Comparison of ENCODE assay signal across 8 mouse cellular contexts in genomic region chr11:121017703-121018102, GRCm38 (mm10). TPM values are rescaled to one million over a fixed set of nuclear protein-coding genes. Genes with fewer than 3 reads are reported as not detected.
DNase-seq lines count a peak whose midpoint lies in the region; ATAC-seq and TF ChIP-seq lines count a peak whose summit lies in the region.

No protein-coding gene starts in this region.

- no peaks in the 10 kb centered on the region for H3K9me3 ChIP-seq in embryonic facial prominence, embryonic 12.5 days
- H3K9me3 ChIP-seq in heart, embryonic 12.5 days (replicated peaks), result no peaks in the 10 kb centered on the region
- H3K9me3 ChIP-seq in kidney, embryonic 16.5 days (ENCODE audit: low read length), result no peaks in the 10 kb centered on the region
- no peaks in the 10 kb centered on the region for H3K9me3 ChIP-seq in liver, embryonic 13.5 days (replicated peaks)
- H3K9me3 ChIP-seq in neural tube, embryonic 11.5 days (ENCODE audit: control insufficient read depth, low read length), result no peaks in the 10 kb centered on the region
- no peaks in the 10 kb centered on the region for H3K9me3 ChIP-seq in stomach, embryonic 16.5 days (replicated peaks; ENCODE audit: control insufficient read depth, low read length)

- H3K79me3 ChIP-seq in C2C12 (ENCODE audit: low read depth), result no peaks in the 10 kb centered on the region

- ATAC-seq in embryonic facial prominence, embryonic 12.5 days (ENCODE audit: insufficient number of reproducible peaks, insufficient read depth, low FRiP score, low TSS enrichment), result 0 out of 2 replicates have a peak, but pooled peaks have one; percentile 60
- ATAC-seq in heart, embryonic 12.5 days (ENCODE audit: insufficient number of reproducible peaks, low FRiP score), result peak; percentile 56; the same call in 1 of the 2 replicates
- ATAC-seq in kidney, embryonic 16.5 days (ENCODE audit: low FRiP score, low TSS enrichment), result peak; percentile 82
- peak; percentile 53 for ATAC-seq in liver, embryonic 13.5 days (ENCODE audit: low read depth)
- no peak for ATAC-seq in neural tube, embryonic 11.5 days (ENCODE audit: insufficient read depth, low FRiP score, low TSS enrichment)
- ATAC-seq in stomach, embryonic 16.5 days (ENCODE audit: insufficient read depth, low FRiP score), result peak; percentile 76; the same call in 1 of the 2 replicates

- H3K9ac ChIP-seq in embryonic facial prominence, embryonic 12.5 days, result no peak overlapping the region
- H3K9ac ChIP-seq in heart, embryonic 12.5 days, result no peak overlapping the region
- no peak overlapping the region for H3K9ac ChIP-seq in kidney, embryonic 16.5 days (replicated peaks; ENCODE audit: low read length)
- no peak overlapping the region for H3K9ac ChIP-seq in liver, embryonic 13.5 days
- H3K9ac ChIP-seq in neural tube, embryonic 11.5 days (ENCODE audit: low read length), result no peak overlapping the region
- H3K9ac ChIP-seq in stomach, embryonic 16.5 days (ENCODE audit: low read length), result no peak overlapping the region

- H3K27me3 ChIP-seq in C2C12 (ENCODE audit: control insufficient read depth, insufficient read depth, insufficient read length), result peaks cover 6% of the 10 kb centered on the region
- H3K27me3 ChIP-seq in embryonic facial prominence, embryonic 12.5 days, result no peaks in the 10 kb centered on the region
- H3K27me3 ChIP-seq in heart, embryonic 12.5 days (replicated peaks), result peaks cover 10% of the 10 kb centered on the region; the same call in 1 of the 2 replicates
- H3K27me3 ChIP-seq in kidney, embryonic 16.5 days (ENCODE audit: insufficient read depth, low read length), result no peaks in the 10 kb centered on the region
- peaks cover 6% of the 10 kb centered on the region; the same call in 1 of the 2 replicates for H3K27me3 ChIP-seq in liver, embryonic 13.5 days
- H3K27me3 ChIP-seq in neural tube, embryonic 11.5 days (ENCODE audit: control insufficient read depth, insufficient read depth, low read length), result no peaks in the 10 kb centered on the region
- no peaks in the 10 kb centered on the region for H3K27me3 ChIP-seq in stomach, embryonic 16.5 days (ENCODE audit: control insufficient read depth, insufficient read depth, low read length)

- WGBS in embryonic facial prominence, embryonic 12.5 days, result 32% methylated on average over 3 of the region's 3 CpGs
- 26% methylated on average over 3 of the region's 3 CpGs for WGBS in heart, embryonic 12.5 days
- WGBS in kidney, embryonic 16.5 days, result 47% methylated on average over 3 of the region's 3 CpGs
- 19% methylated on average over 3 of the region's 3 CpGs for WGBS in liver, embryonic 13.5 days (ENCODE audit: insufficient replicate concordance)
- WGBS in neural tube, embryonic 11.5 days, result 42% methylated on average over 3 of the region's 3 CpGs
- WGBS in stomach, embryonic 16.5 days, result 46% methylated on average over 3 of the region's 3 CpGs

- DNase-seq in adrenal gland, adult 8-10 months, result peak; percentile 42
- peak; percentile 35 for DNase-seq in liver, embryonic 13.5 days
- peak; percentile 69 for DNase-seq in neural tube, embryonic 11.5 days (ENCODE audit: low spot score)

- no peak overlapping the region for H3ac ChIP-seq in C2C12 (ENCODE audit: control insufficient read depth, insufficient read length, low read depth)

- no peak overlapping the region for H3K4me2 ChIP-seq in embryonic facial prominence, embryonic 12.5 days (replicated peaks)
- H3K4me2 ChIP-seq in heart, embryonic 12.5 days, result no peak overlapping the region
- no peak overlapping the region for H3K4me2 ChIP-seq in kidney, embryonic 16.5 days (replicated peaks; ENCODE audit: low read depth, low read length)
- no peak overlapping the region for H3K4me2 ChIP-seq in liver, embryonic 13.5 days
- H3K4me2 ChIP-seq in neural tube, embryonic 11.5 days (ENCODE audit: low read depth), result no peak overlapping the region
- H3K4me2 ChIP-seq in stomach, embryonic 16.5 days (ENCODE audit: low read depth, low read length), result no peak overlapping the region

- H3K4me3 ChIP-seq in C2C12 (ENCODE audit: insufficient read depth, poor library complexity, severe bottlenecking), result no peak overlapping the region
- H3K4me3 ChIP-seq in embryonic facial prominence, embryonic 12.5 days, result no peak overlapping the region
- H3K4me3 ChIP-seq in heart, embryonic 12.5 days, result no peak overlapping the region
- no peak overlapping the region for H3K4me3 ChIP-seq in kidney, embryonic 16.5 days (ENCODE audit: low read length)
- no peak overlapping the region for H3K4me3 ChIP-seq in liver, embryonic 13.5 days (replicated peaks)
- H3K4me3 ChIP-seq in neural tube, embryonic 11.5 days (ENCODE audit: low read depth, low read length), result no peak overlapping the region
- no peak overlapping the region for H3K4me3 ChIP-seq in stomach, embryonic 16.5 days (replicated peaks; ENCODE audit: low read length)

- H3K36me3 ChIP-seq in C2C12 (ENCODE audit: control insufficient read depth, insufficient read depth), result no peaks in the 10 kb centered on the region
- H3K36me3 ChIP-seq in embryonic facial prominence, embryonic 12.5 days, result no peaks in the 10 kb centered on the region
- H3K36me3 ChIP-seq in heart, embryonic 12.5 days, result no peaks in the 10 kb centered on the region
- H3K36me3 ChIP-seq in kidney, embryonic 16.5 days (ENCODE audit: insufficient read depth, low read length), result no peaks in the 10 kb centered on the region
- no peaks in the 10 kb centered on the region for H3K36me3 ChIP-seq in liver, embryonic 13.5 days
- no peaks in the 10 kb centered on the region for H3K36me3 ChIP-seq in neural tube, embryonic 11.5 days (ENCODE audit: control insufficient read depth, insufficient read depth, low read length)
- H3K36me3 ChIP-seq in stomach, embryonic 16.5 days (ENCODE audit: control insufficient read depth, insufficient read depth, low read length), result no peaks in the 10 kb centered on the region

- H3K4me1 ChIP-seq in embryonic facial prominence, embryonic 12.5 days, result no peaks in the 10 kb centered on the region
- H3K4me1 ChIP-seq in heart, embryonic 12.5 days (replicated peaks), result peaks cover 14% of the 10 kb centered on the region; the same call in 1 of the 2 replicates
- H3K4me1 ChIP-seq in kidney, embryonic 16.5 days (ENCODE audit: insufficient read depth, low read length), result no peaks in the 10 kb centered on the region
- no peaks in the 10 kb centered on the region for H3K4me1 ChIP-seq in liver, embryonic 13.5 days (replicated peaks)
- no peaks in the 10 kb centered on the region for H3K4me1 ChIP-seq in neural tube, embryonic 11.5 days (ENCODE audit: control insufficient read depth, insufficient read depth, low read length)
- H3K4me1 ChIP-seq in stomach, embryonic 16.5 days (ENCODE audit: control insufficient read depth, insufficient read depth, low read length), result no peaks in the 10 kb centered on the region

- no peaks in the 10 kb centered on the region for H3K79me2 ChIP-seq in C2C12 (ENCODE audit: control insufficient read depth, insufficient read depth)

- no peak overlapping the region for H3K27ac ChIP-seq in embryonic facial prominence, embryonic 12.5 days
- no peak overlapping the region for H3K27ac ChIP-seq in heart, embryonic 12.5 days (ENCODE audit: poor library complexity, severe bottlenecking)
- H3K27ac ChIP-seq in kidney, embryonic 16.5 days (ENCODE audit: low read length), result no peak overlapping the region
- H3K27ac ChIP-seq in liver, embryonic 13.5 days, result no peak overlapping the region
- H3K27ac ChIP-seq in neural tube, embryonic 11.5 days (ENCODE audit: low read depth, low read length), result no peak overlapping the region
- no peak overlapping the region for H3K27ac ChIP-seq in stomach, embryonic 16.5 days (ENCODE audit: low read length)

- peak; percentile 86 for TF ChIP-seq CTCF in C2C12 (IDR thresholded peaks at IDR 0.05; ENCODE audit: control insufficient read depth, insufficient read depth, insufficient read length)

TF ChIP-seq in C2C12, 6 proteins besides CTCF, POLR2A, EP300 and RAD21 (continues in another document):
- TF ChIP-seq FOSL1 (IDR thresholded peaks at IDR 0.05; ENCODE audit: insufficient read depth, low read length, poor library complexity, severe bottlenecking) (no peak), MYOD1 (IDR thresholded peaks at IDR 0.05; ENCODE audit: control insufficient read depth, insufficient read length, low read depth) (no peak), MAX (IDR thresholded peaks at IDR 0.05) (no peak)

RNA-seq across cellular contexts. Expression of gene Cd7, which starts 21.5 kb away (rescaled TPM):
- not detected for polyA plus RNA-seq in C2C12 (2012; fragmentation: generic; extraction: Trizol)
- 1 to 10 TPM in 1 of 4 experiments, under 1 TPM in 3; 0.56 to 1.0 (median 0.74) TPM for total RNA-seq in adrenal gland, adult 8-10 months (2022)
- polyA plus RNA-seq in embryonic facial prominence, embryonic 12.5 days (2016; fragmentation: Nextera tagmentation; extraction: Ambion mirVana), result 0.32 and 0.38 TPM in 2 replicates
- polyA plus RNA-seq in heart, embryonic 12.5 days (2016; fragmentation: Nextera tagmentation; extraction: Ambion mirVana), result not detected in 2 replicates
- 0.97 TPM in 1 of 2 replicates, not detected in the other for polyA plus RNA-seq in kidney, embryonic 16.5 days (2015; fragmentation: Nextera tagmentation; extraction: Ambion mirVana)
- polyA plus RNA-seq in liver, embryonic 13.5 days (2015; fragmentation: Nextera tagmentation; extraction: Ambion mirVana), result 0.39 and 0.53 TPM in 2 replicates
- not detected in 2 replicates for polyA plus RNA-seq in neural tube, embryonic 11.5 days (2014; fragmentation: Nextera tagmentation; extraction: Ambion mirVana)
- 2.2 and 2.3 TPM in 2 replicates for polyA plus RNA-seq in stomach, embryonic 16.5 days (2015; fragmentation: Nextera tagmentation; extraction: Ambion mirVana)

RNA-seq across cellular contexts. Expression of gene Csnk1d, which starts 26.6 kb away (rescaled TPM):
- polyA plus RNA-seq in C2C12 (2012; fragmentation: generic; extraction: Trizol), result 79.2 TPM
- 100 to 1,000 TPM; 117 to 145 (median 136) TPM for total RNA-seq in adrenal gland, adult 8-10 months (2022)
- polyA plus RNA-seq in embryonic facial prominence, embryonic 12.5 days (2016; fragmentation: Nextera tagmentation; extraction: Ambion mirVana), result 159 and 160 TPM in 2 replicates
- 94.7 and 95.4 TPM in 2 replicates for polyA plus RNA-seq in heart, embryonic 12.5 days (2016; fragmentation: Nextera tagmentation; extraction: Ambion mirVana)
- 150 and 154 TPM in 2 replicates for polyA plus RNA-seq in kidney, embryonic 16.5 days (2015; fragmentation: Nextera tagmentation; extraction: Ambion mirVana)
- 36.8 and 46.3 TPM in 2 replicates for polyA plus RNA-seq in liver, embryonic 13.5 days (2015; fragmentation: Nextera tagmentation; extraction: Ambion mirVana)
- 81.6 and 84.6 TPM in 2 replicates for polyA plus RNA-seq in neural tube, embryonic 11.5 days (2014; fragmentation: Nextera tagmentation; extraction: Ambion mirVana)
- 104 and 114 TPM in 2 replicates for polyA plus RNA-seq in stomach, embryonic 16.5 days (2015; fragmentation: Nextera tagmentation; extraction: Ambion mirVana)

RNA-seq across cellular contexts. Expression of gene Sectm1b, which starts 45.7 kb away (rescaled TPM):
- polyA plus RNA-seq in C2C12 (2012; fragmentation: generic; extraction: Trizol), result not detected
- total RNA-seq in adrenal gland, adult 8-10 months (2022), result not detected
- not detected in 2 replicates for polyA plus RNA-seq in embryonic facial prominence, embryonic 12.5 days (2016; fragmentation: Nextera tagmentation; extraction: Ambion mirVana)
- polyA plus RNA-seq in heart, embryonic 12.5 days (2016; fragmentation: Nextera tagmentation; extraction: Ambion mirVana), result not detected in 2 replicates
- 0.10 and 0.21 TPM in 2 replicates for polyA plus RNA-seq in kidney, embryonic 16.5 days (2015; fragmentation: Nextera tagmentation; extraction: Ambion mirVana)
- 0.09 and 0.33 TPM in 2 replicates for polyA plus RNA-seq in liver, embryonic 13.5 days (2015; fragmentation: Nextera tagmentation; extraction: Ambion mirVana)
- not detected in 2 replicates for polyA plus RNA-seq in neural tube, embryonic 11.5 days (2014; fragmentation: Nextera tagmentation; extraction: Ambion mirVana)
- 3.1 and 5.2 TPM in 2 replicates for polyA plus RNA-seq in stomach, embryonic 16.5 days (2015; fragmentation: Nextera tagmentation; extraction: Ambion mirVana)
